Mouse (Mus musculus) stomach, embryonic 14.5 days (tissue): ENCODE measurements around the gene Sbk3. TPM values are rescaled to one million over a fixed set of nuclear protein-coding genes. Genes with fewer than 3 reads are reported as not detected.
"Not testable (repeated sequence)": the region's sequence is repeated elsewhere in the genome, so short reads cannot be mapped to it uniquely, and the experiment has no call there.

Experiments
- ATAC-seq: fragments of 200-750 bp; cut with Nextera tagmentation; 2 replicates; pipeline ENCODE4 v1.8.0; 2017; ENCODE audit warnings: low read depth, moderate TSS enrichment; ENCODE audit not compliant: insufficient number of reproducible peaks, insufficient read depth, low FRiP score
- H3K27ac ChIP-seq: fragments of 300-500 bp; sonication (generic); 2 replicates; pipeline ENCODE4 v1.5.1; 2014; ENCODE audit warnings: mild to moderate bottlenecking, low read length, moderate library complexity, mixed read lengths
- H3K27me3 ChIP-seq: fragments of 300-500 bp; sonication (generic); 2 replicates; pipeline ENCODE4 v1.6.1; 2014; ENCODE audit warnings: low read length, control low read depth, mixed read lengths; ENCODE audit not compliant: control insufficient read depth, insufficient read depth
- H3K36me3 ChIP-seq: fragments of 300-500 bp; sonication (generic); 2 replicates; pipeline ENCODE4 v1.6.1; 2014; ENCODE audit warnings: mild to moderate bottlenecking, control low read depth, low read length, moderate library complexity, mixed read lengths; ENCODE audit not compliant: control insufficient read depth, insufficient read depth
- H3K4me1 ChIP-seq: fragments of 300-500 bp; sonication (generic); 2 replicates; pipeline ENCODE4 v1.6.1; 2014; ENCODE audit warnings: low read length, control low read depth, mixed read lengths; ENCODE audit not compliant: control insufficient read depth, insufficient read depth
- H3K4me2 ChIP-seq: fragments of 300-500 bp; sonication (generic); replicated peaks from 2 replicates; pipeline ENCODE4 v1.6.1; 2014; ENCODE audit warnings: low read depth, low read length, control low read depth
- H3K4me3 ChIP-seq: fragments of 300-500 bp; sonication (generic); 2 replicates; pipeline ENCODE4 v1.5.1; 2014; ENCODE audit warnings: low read depth, low read length, control low read depth
- H3K9ac ChIP-seq: fragments of 300-500 bp; sonication (generic); replicated peaks from 2 replicates; pipeline ENCODE4 v1.6.1; 2014; ENCODE audit warnings: low read depth, mild to moderate bottlenecking, control low read depth, low read length, moderate library complexity, mixed read lengths
- H3K9me3 ChIP-seq: fragments of 300-500 bp; sonication (generic); 2 replicates; pipeline ENCODE4 v1.6.1; 2016; ENCODE audit warnings: low read depth, low read length, control low read depth; ENCODE audit not compliant: control insufficient read depth
- WGBS: fragments of 180-500 bp; shearing (Covaris S2); extraction: QIAGEN DNeasy Blood & Tissue Kit; methylation state at CpG from one replicate; pipeline ENCODE4 v1.1.7; 2014; 5-methylcytosine and 5-hydroxymethylcytosine counted together
- polyA plus RNA-seq: library from polyadenylated mRNA; unstranded; fragments of >200 nt; fragmentation: Nextera tagmentation; extraction: Ambion mirVana; gene quantifications from 2 replicates; pipeline ENCODE4 v1.2.1, GENCODE M21; 2014

Gene Sbk3
- polyA plus RNA-seq, 1 experiment from 2014 or later: 0.07 TPM

- Histone ChIP-seq H3K36me3 (peaks cover 26% of the 10 kb centered on the region), H3K4me1 (peaks cover 10% of the 10 kb centered on the region), H3K27me3 (no peaks in the 10 kb centered on the region), H3K9me3 (no peaks in the 10 kb centered on the region), H3K4me2 (peak within 1 kb of the TSS; percentile 49), H3K9ac (peak within 1 kb of the TSS; percentile 67), H3K27ac (peak within 1 kb of the TSS; percentile 99), H3K4me3 (peak within 1 kb of the TSS; percentile 63)
- ATAC-seq: peak; percentile 73
- under 1% methylated on average over 52 of the region's 76 CpGs for WGBS
Observed at GRCm38 (mm10) chr7:5015118-5016001, 44.4 kb upstream of the Sbk3 start, which contains the start of gene Gm44973. Gm44973 (plus strand) TSS chr7:5015496.

DNA sequence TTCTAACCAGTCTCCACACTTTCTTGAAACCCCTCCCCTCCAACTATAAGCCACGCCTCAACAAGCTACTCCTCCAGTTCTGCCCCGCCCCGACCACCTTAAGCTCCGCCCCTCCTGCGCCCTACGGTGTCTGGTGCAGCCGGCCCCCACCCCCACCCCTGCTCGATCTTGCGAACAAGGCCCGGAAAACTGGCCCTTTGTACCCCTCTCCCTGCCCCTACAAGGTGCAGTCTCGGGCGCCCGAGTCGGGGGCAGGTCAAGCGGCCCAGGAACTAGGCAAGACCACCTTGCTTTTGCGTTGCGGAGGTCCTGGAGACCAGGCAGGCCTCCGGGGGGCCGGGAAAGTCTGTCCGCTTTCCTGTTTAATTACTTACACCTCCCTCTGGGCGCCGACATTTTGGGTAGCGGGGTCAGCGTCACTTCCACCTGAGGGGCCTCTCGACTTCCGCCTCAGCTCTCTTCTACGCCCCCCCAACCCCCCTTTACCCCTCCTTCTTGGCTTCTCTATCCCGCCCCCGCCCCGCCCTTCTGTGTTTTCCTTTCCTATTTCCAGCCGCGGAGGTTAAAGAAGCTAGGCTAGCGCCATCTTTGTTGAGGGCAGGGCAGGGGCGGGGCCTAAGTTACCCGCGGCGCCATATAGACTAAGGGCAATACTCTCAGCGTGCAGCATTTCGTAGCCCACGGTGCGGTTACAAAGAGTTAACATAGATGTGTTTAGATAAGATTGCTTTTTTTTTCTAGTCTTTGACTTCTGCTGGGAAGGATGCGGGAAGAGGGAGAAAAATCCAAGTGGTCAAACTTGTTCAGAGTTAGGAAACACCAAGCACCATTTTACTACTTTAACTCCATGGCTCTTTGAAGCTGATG is 43.5 kb upstream of the Sbk3 start, which contains the start of the genes Zfp524 and Fiz1:
Gene Zfp524 (plus strand): TSS at position 165 of the 867 bp plus-strand sequence.
Gene Fiz1 (minus strand): TSS at position 447 of the 867 bp plus-strand sequence.
- ATAC-seq: peak; percentile 80
- no peaks in the 10 kb centered on the region for H3K27me3 ChIP-seq
- H3K9ac ChIP-seq: peak within 1 kb of the TSS; percentile 67
- WGBS: under 1% methylated on average over 42 of the region's 42 CpGs
- H3K4me2 ChIP-seq: peak within 1 kb of the TSS; percentile 49
- H3K36me3 ChIP-seq: peaks cover 35% of the 10 kb centered on the region
- H3K27ac ChIP-seq: peak within 1 kb of the TSS; percentile 99
- H3K9me3 ChIP-seq: no peaks in the 10 kb centered on the region
- peak within 1 kb of the TSS; percentile 63 for H3K4me3 ChIP-seq
- H3K4me1 ChIP-seq: peaks cover 8% of the 10 kb centered on the region

- peaks cover 5% of the 10 kb centered on the region for H3K4me1 ChIP-seq
- H3K9ac ChIP-seq: no peak overlapping the region
- no peaks in the 10 kb centered on the region for H3K27me3 ChIP-seq
- peak overlapping the region; percentile 46; the same call in 1 of the 2 replicates for H3K4me2 ChIP-seq
- 85% methylated on average over 27 of the region's 27 CpGs for WGBS
- H3K4me3 ChIP-seq: no peak overlapping the region; the same call in 1 of the 2 replicates
- no peaks in the 10 kb centered on the region for H3K9me3 ChIP-seq
- ATAC-seq: no peak
- peaks cover 51% of the 10 kb centered on the region for H3K36me3 ChIP-seq
- H3K27ac ChIP-seq: no peak overlapping the region
Observed at GRCm38 (mm10) chr7:5012681-5013513, 41.9 kb upstream of the Sbk3 start.

GRCm38 (mm10) chr7:5008229-5008628 is 37.3 kb upstream of the Sbk3 start:
- H3K36me3 ChIP-seq: peaks cover 56% of the 10 kb centered on the region
- no peak for ATAC-seq
- 97% methylated on average over 26 of the region's 26 CpGs for WGBS
- H3K27ac ChIP-seq: no peak overlapping the region
- H3K27me3 ChIP-seq: no peaks in the 10 kb centered on the region
- peaks cover 2% of the 10 kb centered on the region for H3K4me1 ChIP-seq
- 0 out of 2 replicates have a peak, but pooled peaks cover 1% of the 10 kb centered on the region for H3K9me3 ChIP-seq
- H3K4me3 ChIP-seq: no peak overlapping the region
- no peak overlapping the region for H3K9ac ChIP-seq
- no peak overlapping the region for H3K4me2 ChIP-seq

DNA sequence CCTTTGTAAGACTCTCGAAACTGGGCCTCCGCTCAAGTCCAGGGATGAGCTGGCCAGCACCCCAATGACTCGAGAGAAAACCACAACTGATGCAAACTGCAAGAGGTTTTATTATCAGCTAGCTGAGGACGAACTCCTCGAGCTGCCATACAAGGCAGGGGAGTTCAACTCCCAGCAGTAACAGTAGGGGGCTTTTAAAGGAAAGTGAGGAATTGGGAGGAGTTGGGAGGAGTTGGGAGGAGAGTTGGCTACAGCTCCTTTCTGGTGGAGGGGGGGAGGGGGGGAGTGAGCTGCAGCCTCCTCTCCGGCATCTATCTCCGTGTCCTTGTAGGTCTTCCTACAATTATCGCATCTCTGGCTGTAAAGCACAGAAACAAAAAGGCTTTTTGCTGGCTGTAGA is 31.9 kb upstream of the Sbk3 start:
- H3K9me3 ChIP-seq, H3K9ac ChIP-seq, H3K4me1 ChIP-seq, H3K4me3 ChIP-seq, H3K4me2 ChIP-seq, H3K27me3 ChIP-seq, H3K36me3 ChIP-seq, ATAC-seq, H3K27ac ChIP-seq: not testable (repeated sequence)
- 72% methylated on average over 8 of the region's 8 CpGs for WGBS

- Histone ChIP-seq H3K4me3 (no peak overlapping the region), H3K9ac (no peak overlapping the region), H3K9me3 (0 out of 2 replicates have a peak, but pooled peaks cover 2% of the 10 kb centered on the region), H3K4me1 (no peaks in the 10 kb centered on the region; the same call in 1 of the 2 replicates), H3K4me2 (no peak overlapping the region), H3K27me3 (no peaks in the 10 kb centered on the region), H3K36me3 (no peaks in the 10 kb centered on the region), H3K27ac (no peak overlapping the region)
- ATAC-seq: no peak
- WGBS: 75% methylated on average over 2 of the region's 2 CpGs
Observed at GRCm38 (mm10) chr7:4999876-5000275, 28.9 kb upstream of the Sbk3 start.

DNA sequence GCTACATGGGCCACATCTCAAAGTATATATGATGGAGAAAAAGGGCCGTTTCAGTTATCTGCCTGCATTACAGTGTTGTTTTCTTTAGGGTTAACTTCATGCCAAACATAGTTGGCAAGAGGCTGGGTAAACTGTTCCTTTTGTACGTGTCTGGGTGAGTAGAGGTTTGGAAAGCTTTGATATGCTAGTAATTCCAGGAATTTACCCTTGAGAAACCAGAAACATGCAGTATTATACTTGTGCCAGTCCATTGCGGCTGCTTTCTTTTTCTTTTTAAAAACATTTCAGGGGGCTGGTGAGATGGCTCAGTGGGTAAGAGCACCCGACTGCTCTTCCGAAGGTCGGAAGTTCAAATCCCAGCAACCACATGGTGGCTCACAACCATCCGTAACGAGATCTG is 26.0 kb upstream of the Sbk3 start:
- peaks cover 17% of the 10 kb centered on the region for H3K36me3 ChIP-seq
- H3K27ac ChIP-seq: no peak overlapping the region; the same call in 1 of the 2 replicates
- no peak overlapping the region for H3K9ac ChIP-seq
- no peaks in the 10 kb centered on the region; the same call in 1 of the 2 replicates for H3K4me1 ChIP-seq
- no peaks in the 10 kb centered on the region for H3K27me3 ChIP-seq
- H3K4me2 ChIP-seq: peak overlapping the region; percentile 45
- H3K4me3 ChIP-seq: peak overlapping the region; percentile 72; the same call in 1 of the 2 replicates
- ATAC-seq: no peak
- WGBS: 59% methylated on average over 6 of the region's 8 CpGs
- H3K9me3 ChIP-seq: peaks cover 12% of the 10 kb centered on the region; the same call in 1 of the 2 replicates
